Mouse (Mus musculus) c-Kit-positive CD71-positive TER-119-positive erythroid progenitor cells, embryonic 14.5 days (primary cell): Measurements from ENCODE around the gene Hmcn1.

Source experiments
- DNase-seq: peaks from one replicate; pipeline ENCODE4 v3.0.0-alpha.2; 2013; ENCODE audit warnings: low spot score

Gene Hmcn1

GRCm38 (mm10) chr1:150874025-150874424 is 119.2 kb downstream of the Hmcn1 start:
- no peak for DNase-seq

GRCm38 (mm10) chr1:150873231-150873630 is 120.0 kb downstream of the Hmcn1 start:
- no peak for DNase-seq

DNA sequence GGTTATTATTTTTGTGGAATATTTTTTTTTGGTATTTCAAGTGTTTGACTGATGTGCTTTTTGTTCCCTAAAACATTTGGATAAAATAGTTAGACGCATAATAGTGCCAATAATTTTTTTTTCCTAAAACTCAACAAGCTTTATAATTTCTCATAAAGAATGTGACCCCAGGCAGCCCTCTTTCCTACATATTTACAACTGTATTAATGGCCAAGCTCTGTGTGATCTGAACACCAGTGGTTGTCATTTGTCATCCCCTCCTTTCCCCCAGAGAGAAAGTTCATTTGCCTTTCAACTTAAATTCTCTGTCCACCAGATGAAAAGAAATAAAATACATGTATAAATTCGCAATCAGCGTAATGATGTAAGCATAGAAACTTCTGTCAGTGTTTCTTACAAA is 121.1 kb downstream of the Hmcn1 start:
- DNase-seq: no peak

DNA sequence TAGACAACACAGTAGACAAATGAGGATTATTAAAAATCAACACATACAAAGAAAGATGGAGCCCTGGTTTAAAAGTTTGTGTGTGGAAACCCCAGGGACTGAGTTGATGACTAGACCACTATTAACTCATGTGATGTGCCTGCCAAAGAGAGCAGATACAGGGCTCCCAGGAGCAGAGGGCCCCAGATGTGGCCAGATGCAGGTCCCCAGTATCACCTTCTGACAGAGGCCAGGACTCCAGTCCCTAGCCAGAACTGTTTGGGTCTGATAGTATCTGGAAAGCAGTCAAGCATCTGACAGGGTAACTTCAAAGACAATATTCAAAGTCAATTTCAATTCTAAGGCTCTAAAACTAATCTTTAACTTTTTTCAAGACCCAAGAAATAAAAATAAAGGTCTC is 124.0 kb downstream of the Hmcn1 start:
- no peak for DNase-seq

DNA sequence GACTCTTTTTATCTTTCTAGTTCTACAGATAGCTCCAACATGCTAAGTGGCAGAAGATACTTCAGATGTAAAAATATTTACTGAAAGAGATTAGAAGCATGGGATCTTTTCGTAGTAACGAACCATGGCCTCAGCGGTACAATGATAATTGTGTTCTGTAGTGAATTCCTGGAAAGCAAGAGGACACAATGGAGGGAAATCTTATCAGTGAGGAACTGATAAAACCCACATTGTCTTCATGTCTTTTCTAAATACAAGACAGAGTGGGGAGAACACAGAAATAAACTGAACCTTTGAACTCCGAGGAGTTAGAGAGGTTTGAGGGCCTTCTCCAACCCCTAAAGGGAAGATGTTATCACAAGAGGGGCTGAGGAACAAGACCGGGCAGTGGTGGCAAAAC is 126.6 kb downstream of the Hmcn1 start:
- DNase-seq: no peak

DNA sequence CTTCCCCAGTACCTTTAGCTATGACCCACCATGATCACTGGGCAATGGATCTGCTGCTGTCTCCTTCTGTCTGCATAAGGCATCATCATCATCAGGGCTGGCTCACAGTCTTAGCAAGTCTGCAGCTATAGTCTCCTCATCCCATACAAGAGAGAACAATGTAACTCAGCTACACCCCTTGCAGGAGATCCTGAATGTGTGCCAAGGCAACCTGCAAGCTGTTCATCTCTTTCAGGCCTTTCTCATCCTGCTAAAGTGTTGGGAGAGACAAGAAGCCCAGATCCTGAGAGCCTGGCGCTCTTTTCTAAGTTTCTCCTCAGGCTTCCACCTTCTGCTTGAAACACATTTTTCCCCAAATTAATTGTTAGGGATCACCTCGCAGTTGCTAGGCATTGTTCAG is 135.5 kb downstream of the Hmcn1 start:
- no peak for DNase-seq

DNA sequence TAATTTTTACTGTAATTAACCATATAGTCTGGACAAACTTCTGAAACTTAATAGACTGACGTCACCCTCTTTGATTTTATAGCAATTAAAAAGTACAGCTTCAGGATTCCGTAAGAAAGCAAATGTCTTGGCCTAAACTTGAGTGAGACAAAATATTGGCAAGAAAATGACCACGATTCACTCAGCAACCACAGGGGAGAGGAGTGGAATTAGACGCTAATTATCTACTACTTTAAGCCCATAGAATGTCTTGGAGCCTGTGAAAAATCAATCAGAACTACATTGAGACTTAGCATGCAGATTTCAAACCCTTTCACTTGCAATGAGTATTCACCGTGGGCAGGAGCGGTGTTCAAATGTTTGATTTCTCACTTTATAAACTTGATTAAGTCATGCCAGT is 159.8 kb downstream of the Hmcn1 start:
- DNase-seq: no peak

GRCm38 (mm10) chr1:150829851-150830250 is 163.4 kb downstream of the Hmcn1 start:
- DNase-seq: no peak

- no peak for DNase-seq
These were observed 166.1 kb downstream of the Hmcn1 start for GRCm38 (mm10) chr1:150827169-150827568.

- DNase-seq: no peak
These were observed 168.8 kb downstream of the Hmcn1 start for GRCm38 (mm10) chr1:150824334-150825005.

- no peak for DNase-seq
These were observed 177.0 kb downstream of the Hmcn1 start for GRCm38 (mm10) chr1:150816035-150816807.

DNA sequence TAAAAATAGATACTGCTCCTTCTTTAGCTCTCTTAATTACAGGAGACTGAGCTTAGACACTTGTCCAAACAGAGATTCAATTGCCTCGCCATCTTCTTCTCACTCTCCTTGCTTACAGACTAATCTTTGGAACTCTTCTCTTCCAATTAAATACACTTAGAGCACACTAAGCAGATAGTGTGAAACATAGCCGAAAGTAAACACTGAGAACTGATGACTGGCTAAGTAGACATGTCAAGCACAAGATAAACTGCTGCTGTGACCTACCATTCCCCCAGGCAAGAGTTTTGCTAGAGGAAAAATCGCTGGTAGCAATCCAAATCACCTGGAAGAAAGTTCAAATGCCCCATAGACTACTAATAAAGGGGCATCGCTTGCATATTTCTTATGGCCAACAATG is 178.3 kb downstream of the Hmcn1 start:
- no peak for DNase-seq

DNA sequence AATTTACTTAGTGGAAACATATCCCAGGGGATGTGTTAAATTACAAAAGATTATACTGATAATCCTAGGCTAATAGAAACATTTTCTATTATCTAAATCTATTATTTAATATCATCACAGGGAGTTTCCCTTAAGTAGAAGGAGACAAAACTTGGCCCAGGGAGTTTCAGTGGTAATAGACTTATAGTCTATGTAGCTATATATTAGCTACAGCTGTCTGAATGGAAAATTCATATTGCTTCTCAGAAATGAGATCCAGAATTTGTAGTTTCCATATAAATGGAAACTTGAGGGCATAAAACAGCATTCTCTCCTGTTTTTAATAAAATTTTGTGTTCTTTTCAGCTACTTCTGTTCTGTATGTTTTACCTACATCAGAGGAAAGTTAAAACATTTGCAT is 179.9 kb downstream of the Hmcn1 start:
- no peak for DNase-seq

DNA sequence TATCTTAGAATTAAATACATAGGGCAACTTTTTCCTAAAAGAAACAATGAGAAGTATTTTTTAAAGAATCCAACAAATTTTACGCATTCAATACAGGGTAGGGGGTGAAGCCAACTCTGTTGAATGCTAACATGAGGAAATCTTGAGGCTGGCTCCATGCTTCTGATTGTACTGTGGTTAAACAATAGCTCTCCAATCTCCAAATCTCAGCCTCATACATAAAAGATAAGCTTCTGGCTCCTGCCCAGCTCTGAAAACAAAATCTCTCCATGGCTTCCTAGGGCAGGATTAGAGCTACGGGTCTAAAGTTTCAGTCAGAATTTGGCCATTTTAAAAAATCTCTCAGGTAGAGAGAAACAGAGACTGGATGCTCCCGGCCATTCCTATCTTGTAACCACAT is 186.4 kb downstream of the Hmcn1 start:
- no peak for DNase-seq

DNA sequence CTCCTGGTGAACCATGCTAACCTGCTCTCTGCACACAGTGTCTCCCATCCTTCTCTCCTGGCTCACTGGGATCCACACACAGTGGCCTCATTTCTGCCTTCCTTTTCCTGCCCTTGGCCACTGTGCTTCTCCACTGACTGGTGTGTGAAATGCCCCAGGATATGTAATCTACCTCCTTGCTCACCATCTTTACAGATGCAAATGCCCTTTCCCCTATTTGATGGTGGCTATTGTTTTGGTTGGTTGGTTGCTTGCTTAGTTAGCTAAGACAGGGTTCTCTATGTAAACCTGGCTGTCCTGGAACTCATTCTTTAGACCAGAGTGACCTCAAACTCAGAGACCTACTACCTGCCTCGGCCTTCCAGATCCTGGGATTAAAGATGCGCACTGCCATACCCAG is 187.8 kb downstream of the Hmcn1 start:
- DNase-seq: no peak

DNA sequence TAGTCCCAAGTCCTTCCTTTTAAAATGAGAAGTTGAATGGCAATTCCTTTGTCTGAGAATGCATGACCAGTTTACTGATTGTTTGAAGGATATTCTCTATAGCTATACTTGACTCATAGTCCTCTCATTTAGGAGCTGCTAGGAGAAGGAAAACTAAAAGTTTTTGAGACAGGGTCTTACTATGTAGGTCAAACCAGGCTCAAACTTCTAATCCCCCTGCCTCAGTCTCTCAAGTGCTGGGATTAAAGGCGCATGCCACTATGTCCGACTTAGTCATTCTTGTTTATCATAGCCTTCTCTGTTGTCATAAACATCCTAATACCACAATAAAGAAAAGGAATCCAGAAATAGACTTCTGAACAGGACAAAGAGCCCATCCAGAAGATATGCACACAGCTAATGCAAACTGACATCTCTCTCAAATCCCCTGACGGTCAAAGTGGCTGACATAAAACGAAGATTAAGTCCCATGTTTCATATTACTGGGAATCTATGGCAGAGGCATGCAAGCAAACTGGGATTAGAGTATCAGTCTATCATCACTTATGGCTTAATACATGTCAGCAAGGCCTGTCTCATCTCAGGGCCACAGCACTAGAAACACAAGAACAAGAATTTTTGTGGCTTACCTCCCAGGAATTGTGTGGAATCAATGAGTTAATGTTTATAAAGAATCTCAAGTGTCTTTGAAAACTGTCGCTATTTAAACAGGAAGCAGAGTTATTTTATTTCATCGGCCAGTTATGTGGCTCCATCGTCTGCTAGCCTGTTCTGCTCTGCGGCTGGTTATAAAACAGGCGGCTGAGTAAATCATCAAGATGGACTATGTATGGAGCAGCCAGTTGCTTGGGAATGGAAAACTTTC is 188.8 kb downstream of the Hmcn1 start:
- DNase-seq: no peak

- no peak for DNase-seq
These were observed 190.6 kb downstream of the Hmcn1 start for GRCm38 (mm10) chr1:150802642-150803041.

DNA sequence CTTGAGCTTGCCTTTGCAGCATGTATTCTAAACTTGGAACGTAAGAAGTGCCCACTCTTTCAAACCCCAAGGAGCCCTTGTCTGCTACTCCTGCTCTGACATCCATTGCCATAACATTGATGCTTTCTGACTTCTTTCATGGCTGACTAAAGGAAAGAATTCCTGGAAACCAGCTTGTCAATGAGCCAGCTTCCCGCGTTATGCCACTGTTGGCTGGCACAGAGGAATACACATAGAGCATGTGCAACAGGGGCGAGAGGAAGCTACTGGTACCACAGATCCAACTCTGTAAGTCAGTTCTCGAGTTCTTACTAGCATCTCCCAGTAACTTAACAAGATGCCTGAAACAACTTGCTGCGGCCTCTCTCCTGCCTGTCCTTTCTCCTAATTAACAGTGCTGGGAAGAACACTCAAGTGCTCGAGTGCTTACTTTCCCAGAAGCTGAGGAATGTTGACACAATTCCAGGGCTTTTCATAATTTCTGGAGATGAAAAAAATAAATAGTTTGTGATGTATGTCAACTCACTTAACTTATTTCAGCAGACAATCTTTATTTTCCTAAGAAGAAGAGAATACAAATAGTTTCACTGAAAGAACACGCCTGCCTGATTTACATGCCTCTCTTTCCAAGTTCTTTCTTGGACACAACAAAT is 192.5 kb downstream of the Hmcn1 start:
- DNase-seq: no peak

DNA sequence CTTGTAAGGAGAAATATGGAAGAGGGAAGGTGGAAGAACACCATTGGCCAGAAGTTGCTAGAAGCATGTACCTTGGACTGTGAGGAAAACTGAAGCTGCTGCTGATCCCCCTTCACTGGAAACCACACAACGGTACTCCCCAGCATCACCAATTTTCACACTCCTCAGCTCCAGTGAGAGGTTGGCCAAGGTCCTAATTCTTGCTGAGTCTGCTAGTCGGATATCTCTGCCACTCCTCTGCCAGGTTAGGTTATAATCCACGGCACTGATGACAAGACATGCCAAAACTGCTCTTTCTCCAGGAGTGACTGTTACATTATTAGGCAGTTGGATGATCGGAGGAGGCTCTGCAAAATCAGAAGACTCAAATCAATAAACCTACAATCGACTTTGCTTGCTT is 194.6 kb downstream of the Hmcn1 start:
- no peak for DNase-seq

GRCm38 (mm10) chr1:150786746-150787145 is 206.5 kb downstream of the Hmcn1 start:
- no peak for DNase-seq

DNA sequence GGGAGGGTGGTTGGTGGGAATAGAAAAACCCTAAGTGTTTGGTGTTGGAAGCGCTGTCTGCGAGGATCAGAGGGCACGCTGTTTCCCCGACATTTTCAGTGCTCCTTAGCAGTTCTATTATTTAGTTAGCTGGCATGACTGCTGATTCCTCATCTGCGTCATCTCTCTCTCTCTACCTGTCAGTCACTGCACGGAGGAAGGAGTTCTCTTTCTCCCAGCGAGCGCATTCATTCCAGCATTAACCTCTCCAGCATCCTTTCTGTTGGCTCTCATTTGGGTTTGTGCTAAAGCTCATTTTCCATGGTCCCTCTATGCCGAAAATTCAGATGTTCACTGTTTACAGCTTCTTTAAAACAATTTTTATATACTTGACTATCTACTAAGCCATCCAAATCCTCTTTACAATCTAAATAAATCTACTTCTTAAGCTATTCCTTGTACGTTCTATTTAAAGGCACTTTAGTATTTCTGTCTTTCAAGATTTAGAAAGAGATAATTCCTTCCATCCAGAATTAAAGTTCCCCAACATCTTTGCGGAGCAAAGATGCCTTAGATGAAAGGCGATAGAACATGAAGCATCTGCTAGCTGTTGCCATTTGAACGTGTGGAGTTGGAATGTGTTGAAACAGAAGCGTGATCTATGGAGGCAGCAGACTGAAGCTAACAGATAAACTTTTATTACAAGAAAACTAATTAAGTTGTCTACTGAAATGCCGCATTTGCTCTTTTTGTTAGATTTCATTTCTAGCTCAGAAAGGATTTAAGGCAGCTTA is 210.0 kb downstream of the Hmcn1 start:
- DNase-seq: no peak

- no peak for DNase-seq
These were observed 213.3 kb downstream of the Hmcn1 start for GRCm38 (mm10) chr1:150779902-150780301.
